Mouse (Mus musculus): ENCODE measurements at regions not wholly inside any gene's neighbourhood (a gene's known extent, or its start where the extent isn't known, plus 50 kb on each side); places are given as distances from the start of the nearest gene placed in this dataset.
"Not testable (repeated sequence)": the region's sequence is repeated elsewhere in the genome, so short reads cannot be mapped to it uniquely, and the experiment has no call there.

DNA sequence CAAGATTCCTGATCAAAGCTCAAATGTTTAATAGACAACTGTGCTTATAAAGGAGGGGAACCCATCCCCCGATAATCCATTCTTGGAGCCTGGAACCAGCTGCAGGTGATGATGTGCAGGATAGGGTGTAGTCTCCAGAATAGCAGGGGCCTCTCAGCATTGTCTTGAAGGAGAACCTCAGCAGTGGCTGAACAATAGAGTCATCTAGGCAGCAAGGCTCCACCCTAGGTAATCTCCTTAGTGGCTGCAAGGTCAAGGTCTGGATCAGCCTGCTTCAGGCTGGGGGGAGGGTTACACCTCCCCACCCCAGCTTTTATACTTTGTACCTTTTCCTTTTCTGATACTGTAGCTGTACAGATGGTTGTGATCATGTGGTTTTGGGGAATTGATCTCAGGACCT, 116.8 kb upstream of the Mettl4 start:
- DNase-seq = no peak

DNA sequence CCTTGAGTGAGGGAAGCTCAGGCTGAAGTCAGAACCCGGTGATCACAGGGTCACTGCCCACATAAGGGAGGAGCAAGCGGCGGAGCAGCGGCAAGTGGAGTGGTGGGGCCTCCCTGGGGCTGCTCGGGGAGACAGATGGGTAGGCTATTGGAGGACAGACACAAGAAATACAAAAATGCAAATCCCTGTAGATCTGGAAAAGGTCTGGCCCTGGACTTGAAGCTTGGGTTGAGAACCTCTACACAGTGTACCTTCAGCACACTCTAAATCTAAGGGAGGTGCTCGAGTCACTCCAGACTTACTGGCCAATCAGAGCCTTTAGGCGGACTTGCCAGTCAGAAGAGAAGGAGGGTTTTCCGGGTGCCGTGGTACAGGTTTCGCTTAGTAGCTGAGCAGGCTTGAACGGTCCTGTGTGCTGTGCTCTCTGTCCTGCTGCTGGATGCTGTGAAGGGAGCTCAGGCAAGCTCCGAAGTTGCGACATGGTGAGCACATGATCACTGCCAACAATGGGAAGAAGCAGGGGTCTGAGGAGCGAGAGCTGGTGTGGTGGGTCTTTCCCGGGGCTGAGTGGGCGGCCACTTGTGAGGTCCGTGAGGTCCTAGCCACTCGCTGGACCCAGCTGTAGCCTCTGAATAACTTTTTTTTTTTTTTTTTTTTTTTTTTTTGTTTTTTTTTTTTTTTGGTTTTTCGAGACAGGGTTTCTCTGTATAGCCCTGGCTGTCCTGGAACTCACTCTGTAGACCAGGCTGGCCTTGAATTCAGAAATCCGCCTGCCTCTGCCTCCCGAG, 114.9 kb upstream of the Mettl4 start:
- peak; percentile 58 to 74 for DNase-seq

DNA sequence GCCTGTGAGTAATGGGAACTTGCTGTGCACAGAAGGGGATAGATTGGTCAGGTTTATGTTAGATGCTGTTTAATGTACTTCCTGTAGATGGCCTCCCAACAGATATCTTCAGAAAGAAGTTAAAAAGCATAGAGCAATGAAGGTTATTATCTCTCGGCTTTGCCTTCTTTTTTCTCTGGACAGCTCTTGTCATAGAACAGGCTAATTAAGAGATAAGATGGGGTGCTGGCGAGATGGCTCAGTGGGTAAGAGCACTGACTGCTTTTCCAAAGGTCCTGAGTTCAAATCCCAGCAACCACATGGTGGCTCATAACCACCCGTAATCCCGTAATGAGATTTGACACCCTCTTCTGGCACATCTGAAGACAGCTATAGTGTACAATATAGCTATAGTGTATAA, 104.9 kb upstream of the Mettl4 start:
- DNase-seq = not testable (repeated sequence)

DNA sequence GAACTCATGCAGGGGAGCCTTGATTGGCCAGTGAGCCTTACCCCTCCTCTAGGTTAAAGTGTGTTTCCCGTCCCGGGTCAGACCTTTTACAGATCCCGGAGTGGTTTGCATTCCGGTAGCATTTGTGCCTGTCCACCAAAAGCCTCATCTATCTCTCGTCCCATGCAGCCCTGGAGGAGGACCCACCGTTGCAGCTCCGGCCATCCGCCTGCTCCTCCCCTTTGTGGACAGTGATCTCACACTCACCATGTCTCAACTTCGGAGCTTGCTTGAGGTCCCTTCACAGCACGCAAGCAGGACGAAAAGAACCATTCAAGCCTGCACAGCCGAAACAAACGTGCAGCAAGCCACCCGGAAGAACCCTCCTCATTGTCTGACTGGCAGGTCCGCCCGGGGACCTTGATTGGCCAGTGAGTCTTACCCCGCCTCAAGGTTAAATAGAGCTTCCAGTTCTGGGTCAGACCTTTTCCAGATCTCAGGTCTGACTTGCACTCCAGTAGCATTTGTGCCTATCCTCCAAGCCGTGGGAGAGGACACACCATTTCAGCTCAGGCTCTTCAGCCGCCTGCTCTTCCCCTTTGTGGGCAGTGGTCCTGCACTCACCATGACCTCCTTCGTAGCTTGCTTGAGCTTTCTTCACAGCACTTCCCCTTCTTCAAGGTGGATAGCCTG, 84.8 kb upstream of the Mettl4 start:
- DNase-seq = peak; percentile 80 to 87

DNA sequence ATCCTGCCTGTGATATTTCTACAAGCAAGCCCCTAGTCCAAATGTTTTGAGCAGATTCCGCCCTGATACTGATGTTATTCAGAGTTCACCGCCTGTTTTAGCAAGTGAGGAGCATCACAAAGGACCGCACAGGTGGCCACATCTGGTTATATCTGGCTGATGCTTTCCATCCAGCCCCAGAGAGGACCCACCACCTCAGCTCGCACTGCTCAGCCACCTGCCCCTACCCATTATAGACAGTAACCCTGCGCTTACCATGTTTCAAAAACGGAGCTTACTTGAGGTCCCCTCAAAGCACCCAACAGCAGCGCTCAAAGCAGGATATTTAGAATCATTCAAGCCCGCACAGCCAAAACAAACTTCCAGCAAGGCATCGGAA, 84.2 kb upstream of the Mettl4 start:
- not testable (repeated sequence) for DNase-seq

DNA sequence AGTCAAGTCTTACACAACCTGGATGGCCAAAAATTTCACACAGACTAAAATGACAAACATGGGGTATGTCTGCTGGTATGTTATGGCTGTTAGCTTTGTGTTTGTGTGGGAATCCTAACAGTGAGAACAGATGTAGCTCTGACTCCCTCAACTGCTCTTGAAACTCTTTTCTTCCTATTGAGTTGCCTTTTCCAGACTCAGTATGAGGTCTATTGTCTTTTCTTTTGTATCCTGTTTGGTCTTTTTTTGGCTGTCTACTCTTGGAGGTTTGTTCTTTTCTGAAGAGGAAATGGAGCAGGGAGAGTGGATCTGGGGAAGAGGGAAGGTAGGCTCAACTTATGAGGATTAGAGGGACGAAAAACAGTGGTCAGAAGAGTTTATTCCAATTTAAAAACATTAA, 76.6 kb upstream of the Mettl4 start:
- not testable (repeated sequence) for DNase-seq

DNA sequence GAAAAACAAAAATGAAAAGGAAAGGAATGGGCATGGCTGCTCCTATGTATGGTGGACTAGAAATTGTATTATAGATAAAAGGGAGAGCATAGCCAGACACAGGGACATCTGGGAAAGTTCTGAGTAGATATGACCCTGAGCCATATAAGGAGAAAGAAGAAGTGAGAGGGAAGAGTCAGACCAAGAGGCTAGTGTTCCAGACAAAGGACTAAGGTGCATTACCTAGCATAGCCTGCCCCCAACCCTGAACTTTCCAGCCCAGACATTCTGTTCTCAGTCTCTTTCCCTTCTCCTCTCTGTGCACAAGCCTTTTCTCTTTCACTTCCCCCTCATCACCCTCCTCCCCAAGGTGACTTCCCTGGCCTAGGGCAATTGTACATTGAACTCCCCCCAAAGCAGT, 58.9 kb upstream of the Mettl4 start:
- DNase-seq = no peak

All from cerebellum, adult 18-20 months (tissue).